Mouse (Mus musculus): ENCODE results near the gene Tm4sf20.

The Tm4sf20 gene

GRCm38 (mm10) chr1:82768269-82768668 is at the start of gene Tm4sf20:
TSS of gene Tm4sf20 (minus strand) at chr1:82768461.
- DNase-seq (ENCODE audit: extremely low read depth, low read depth, low spot score): no peak

GRCm38 (mm10) chr1:82815941-82816716 is 47.9 kb upstream of the Tm4sf20 start:
- DNase-seq (ENCODE audit: extremely low read depth, low read depth, low spot score): no peak

- no peak for DNase-seq (ENCODE audit: extremely low read depth, low read depth, low spot score)
These were observed 43.5 kb upstream of the Tm4sf20 start for GRCm38 (mm10) chr1:82811766-82812165.

- DNase-seq (ENCODE audit: extremely low read depth, low read depth, low spot score): no peak
These were observed 40.3 kb upstream of the Tm4sf20 start for GRCm38 (mm10) chr1:82808564-82808963.

- no peak for DNase-seq (ENCODE audit: extremely low read depth, low read depth, low spot score)
These were observed 38.9 kb upstream of the Tm4sf20 start for GRCm38 (mm10) chr1:82807206-82807605.

- no peak for DNase-seq (ENCODE audit: extremely low read depth, low read depth, low spot score)
These were observed 38.1 kb upstream of the Tm4sf20 start for GRCm38 (mm10) chr1:82806391-82806790.

GRCm38 (mm10) chr1:82804059-82804458 is 35.8 kb upstream of the Tm4sf20 start:
- no peak for DNase-seq (ENCODE audit: extremely low read depth, low read depth, low spot score)

GRCm38 (mm10) chr1:82803608-82804007 is 35.3 kb upstream of the Tm4sf20 start:
- no peak for DNase-seq (ENCODE audit: extremely low read depth, low read depth, low spot score)

- no peak for DNase-seq (ENCODE audit: extremely low read depth, low read depth, low spot score)
These were observed 33.0 kb upstream of the Tm4sf20 start for GRCm38 (mm10) chr1:82801105-82801783.

- no peak for DNase-seq (ENCODE audit: extremely low read depth, low read depth, low spot score)
These were observed 30.7 kb upstream of the Tm4sf20 start for GRCm38 (mm10) chr1:82798922-82799321.

GRCm38 (mm10) chr1:82798304-82798703 is 30.0 kb upstream of the Tm4sf20 start:
- no peak for DNase-seq (ENCODE audit: extremely low read depth, low read depth, low spot score)

GRCm38 (mm10) chr1:82797088-82797487 is 28.8 kb upstream of the Tm4sf20 start:
- DNase-seq (ENCODE audit: extremely low read depth, low read depth, low spot score): no peak

- DNase-seq (ENCODE audit: extremely low read depth, low read depth, low spot score): peak; percentile 23
These were observed 27.6 kb upstream of the Tm4sf20 start for GRCm38 (mm10) chr1:82795702-82796443.

- no peak for DNase-seq (ENCODE audit: extremely low read depth, low read depth, low spot score)
These were observed 26.9 kb upstream of the Tm4sf20 start for GRCm38 (mm10) chr1:82795211-82795610.

GRCm38 (mm10) chr1:82793986-82794385 is 25.7 kb upstream of the Tm4sf20 start:
- DNase-seq (ENCODE audit: extremely low read depth, low read depth, low spot score): no peak

GRCm38 (mm10) chr1:82793110-82793509 is 24.8 kb upstream of the Tm4sf20 start:
- no peak for DNase-seq (ENCODE audit: extremely low read depth, low read depth, low spot score)

GRCm38 (mm10) chr1:82792238-82792637 is 24.0 kb upstream of the Tm4sf20 start:
- DNase-seq (ENCODE audit: extremely low read depth, low read depth, low spot score): no peak

- DNase-seq (ENCODE audit: extremely low read depth, low read depth, low spot score): no peak
These were observed 22.8 kb upstream of the Tm4sf20 start for GRCm38 (mm10) chr1:82791105-82791504.

- no peak for DNase-seq (ENCODE audit: extremely low read depth, low read depth, low spot score)
These were observed 19.8 kb upstream of the Tm4sf20 start for GRCm38 (mm10) chr1:82788070-82788469.

GRCm38 (mm10) chr1:82787414-82787813 is 19.2 kb upstream of the Tm4sf20 start:
- no peak for DNase-seq (ENCODE audit: extremely low read depth, low read depth, low spot score)

GRCm38 (mm10) chr1:82785546-82785945 is 17.3 kb upstream of the Tm4sf20 start:
- no peak for DNase-seq (ENCODE audit: extremely low read depth, low read depth, low spot score)

GRCm38 (mm10) chr1:82783559-82783958 is 15.3 kb upstream of the Tm4sf20 start:
- no peak for DNase-seq (ENCODE audit: extremely low read depth, low read depth, low spot score)
